Mouse (Mus musculus) c-Kit-positive CD71-negative TER-119-negative erythroid progenitor cells, embryonic 14.5 days (primary cell): ENCODE data around the gene Snx27.

Experiments
- DNase-seq: peaks from one replicate; pipeline ENCODE4 v3.0.0-alpha.2; 2013; ENCODE audit warnings: low read depth

Gene Snx27

GRCm38 (mm10) chr3:94565557-94565956 lies 17.0 kb downstream of the Snx27 start:
- no peak for DNase-seq

DNA sequence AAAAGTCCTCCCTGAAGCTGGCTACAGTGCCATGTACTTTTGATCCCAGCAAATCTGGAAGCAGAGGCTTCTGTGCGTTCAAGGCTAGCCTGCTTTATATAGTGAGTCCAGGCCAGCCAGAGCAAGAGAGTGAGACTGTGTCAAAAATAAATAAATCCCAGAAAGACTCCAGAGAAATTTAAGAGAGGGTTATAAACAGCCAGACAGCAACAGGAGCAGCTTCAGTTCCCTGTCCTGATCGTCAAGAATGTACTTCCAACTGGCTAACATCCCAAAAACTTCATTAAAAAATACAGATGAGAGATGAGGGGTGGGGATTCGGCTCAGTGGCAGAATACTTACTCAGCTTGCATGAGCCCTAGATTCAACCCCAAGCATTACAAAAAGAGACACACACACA lies 17.4 kb downstream of the Snx27 start:
- DNase-seq: no peak

DNA sequence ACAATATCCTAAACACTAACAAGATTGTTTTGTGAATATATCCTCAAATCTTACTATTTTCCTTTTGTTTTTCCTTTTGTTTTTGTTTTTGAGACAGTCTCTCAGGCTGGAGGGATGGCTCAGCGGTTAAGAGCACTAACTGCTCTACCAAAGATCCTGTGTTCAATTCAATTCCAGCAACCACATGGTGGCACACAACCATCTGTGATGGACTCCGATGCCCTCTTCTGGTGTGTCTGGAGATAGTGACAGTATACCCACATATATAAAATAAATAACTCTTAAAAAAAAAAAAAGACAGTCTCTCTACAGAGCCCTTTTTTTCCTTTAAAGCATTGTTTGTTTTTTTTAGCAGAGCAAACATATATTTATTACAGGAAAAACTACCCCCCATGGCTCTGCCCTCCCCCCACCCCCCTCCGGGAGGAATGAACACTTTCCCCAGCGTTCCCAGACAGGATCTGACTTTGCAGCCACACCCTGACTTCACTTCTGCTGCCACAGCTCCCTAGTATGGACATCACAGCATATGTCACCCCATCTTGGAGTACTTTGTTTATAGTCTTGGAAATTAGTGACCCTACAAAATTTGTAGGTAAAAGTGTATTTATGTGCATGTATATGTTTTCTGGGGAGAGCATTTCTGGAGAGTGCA lies 18.0 kb downstream of the Snx27 start:
- no peak for DNase-seq

DNA sequence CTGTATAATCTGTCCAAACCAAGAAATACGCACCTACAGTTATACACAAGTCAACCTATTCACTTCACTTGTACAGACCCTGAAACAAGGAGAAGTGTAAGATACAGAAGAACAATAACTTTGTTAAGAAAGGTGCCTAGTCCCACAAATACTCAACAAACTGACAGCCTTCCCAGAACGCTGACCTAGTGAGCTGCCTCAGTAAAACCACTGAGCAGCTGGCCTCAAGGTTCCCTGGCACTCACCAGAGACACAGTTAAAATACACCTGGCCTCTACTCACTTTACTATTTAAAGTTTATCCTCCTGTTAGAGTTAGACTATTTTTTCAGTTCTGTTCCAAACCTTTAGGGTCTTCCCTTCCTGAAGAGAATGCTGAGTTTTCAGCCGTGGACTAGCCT lies 19.4 kb downstream of the Snx27 start:
- no peak for DNase-seq

- no peak for DNase-seq
Measured at GRCm38 (mm10) chr3:94559931-94560429, 22.5 kb downstream of the Snx27 start.

GRCm38 (mm10) chr3:94549041-94549440 lies 33.5 kb downstream of the Snx27 start:
- DNase-seq: no peak

DNA sequence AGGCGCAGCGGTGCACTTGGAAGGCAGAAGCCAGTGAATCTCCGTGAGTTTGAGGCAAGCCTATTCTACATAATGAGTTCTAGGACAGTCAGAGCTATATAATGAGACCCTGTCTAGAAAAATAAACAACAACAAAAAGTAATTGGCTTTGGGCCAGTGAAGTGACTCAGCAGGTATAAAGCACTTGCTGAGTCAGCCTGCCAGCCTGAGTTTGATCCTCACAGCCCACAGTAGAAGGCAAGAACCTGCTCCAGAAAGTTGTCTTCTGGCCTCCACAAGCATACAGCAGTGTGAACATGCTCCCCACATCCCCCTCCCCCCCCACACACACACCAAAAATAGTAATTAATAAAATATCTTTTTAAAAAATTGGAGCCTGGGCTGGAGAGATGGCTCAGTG lies 45.3 kb downstream of the Snx27 start:
- no peak for DNase-seq

GRCm38 (mm10) chr3:94533968-94534367 lies 48.5 kb downstream of the Snx27 start:
- DNase-seq: peak; percentile 10

- DNase-seq: no peak
Measured at GRCm38 (mm10) chr3:94526731-94527130, 55.8 kb downstream of the Snx27 start.

- no peak for DNase-seq
Measured at GRCm38 (mm10) chr3:94506664-94507063, 75.9 kb downstream of the Snx27 start.

DNA sequence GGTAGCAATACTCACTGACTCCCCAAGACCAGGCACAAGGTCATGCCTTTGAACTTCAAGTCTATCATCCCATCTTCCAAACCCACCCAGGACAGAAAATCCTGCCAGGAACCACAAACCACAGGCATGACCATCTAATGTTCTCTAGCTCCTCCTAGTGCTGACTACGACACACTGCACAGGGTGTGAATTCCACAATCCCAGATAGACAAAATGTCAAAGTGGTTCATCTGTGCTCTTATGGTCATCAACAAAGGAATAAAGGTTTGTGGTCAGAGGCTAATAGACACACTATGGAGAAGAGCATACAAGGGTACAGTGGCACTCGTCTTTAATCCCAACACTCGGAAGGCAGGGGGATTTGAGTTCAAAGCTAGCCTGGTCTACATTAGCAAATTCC lies 80.3 kb downstream of the Snx27 start:
- DNase-seq: no peak

- no peak for DNase-seq
Measured at GRCm38 (mm10) chr3:94497162-94497561, 85.4 kb downstream of the Snx27 start.

- no peak for DNase-seq
Measured at GRCm38 (mm10) chr3:94487581-94487980, 94.9 kb downstream of the Snx27 start.

DNA sequence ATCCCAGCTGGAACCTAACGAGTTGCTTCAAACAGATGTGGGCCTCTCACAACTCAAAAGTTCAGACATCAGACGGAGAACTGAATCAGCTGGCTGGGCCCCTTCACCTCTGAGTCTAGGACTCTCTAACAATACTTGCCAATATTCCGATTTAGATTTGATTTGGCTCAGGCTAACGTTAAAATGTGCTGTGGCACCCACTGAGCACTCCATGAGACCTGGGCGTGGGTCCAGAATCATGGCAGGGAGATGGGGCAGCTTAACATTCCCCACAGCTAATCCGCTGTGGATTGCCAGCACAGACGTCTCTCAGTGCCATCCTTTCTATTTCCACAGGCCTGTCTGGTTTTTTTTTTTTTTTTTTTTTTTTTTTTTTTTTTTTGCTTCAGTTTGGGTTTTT lies 96.6 kb downstream of the Snx27 start:
- DNase-seq: no peak

DNA sequence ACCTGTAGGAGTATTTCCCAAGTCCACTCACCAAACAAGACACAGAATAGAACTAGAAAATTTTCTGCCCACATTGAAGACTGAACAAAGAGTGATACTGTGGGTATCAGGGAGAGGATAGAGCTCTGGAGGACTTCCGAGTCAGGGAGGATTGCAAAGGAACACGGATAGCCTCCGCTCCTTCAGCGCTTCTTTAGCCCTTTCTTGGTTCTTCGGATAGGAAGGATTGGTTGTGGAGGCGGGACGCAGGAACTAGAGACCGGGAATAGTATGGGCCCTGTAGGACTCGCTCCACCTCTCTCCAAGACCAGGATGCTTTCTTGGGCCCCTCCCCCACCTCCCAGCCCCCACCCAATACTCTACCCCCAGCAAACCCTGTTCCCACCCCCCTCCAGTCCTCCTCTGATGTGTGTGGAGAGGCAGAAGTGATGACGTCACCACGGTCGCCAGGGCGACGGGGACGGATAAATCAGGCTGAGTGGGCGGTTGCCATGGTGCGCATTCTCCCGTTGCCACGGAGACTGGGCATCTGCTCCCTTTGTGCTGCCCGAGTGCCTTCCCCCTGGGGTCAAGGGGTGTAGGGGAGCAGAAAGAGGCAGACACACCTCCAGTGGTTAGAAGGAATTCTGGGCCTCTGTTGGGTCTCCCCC lies 98.6 kb downstream of the Snx27 start:
- no peak for DNase-seq

DNA sequence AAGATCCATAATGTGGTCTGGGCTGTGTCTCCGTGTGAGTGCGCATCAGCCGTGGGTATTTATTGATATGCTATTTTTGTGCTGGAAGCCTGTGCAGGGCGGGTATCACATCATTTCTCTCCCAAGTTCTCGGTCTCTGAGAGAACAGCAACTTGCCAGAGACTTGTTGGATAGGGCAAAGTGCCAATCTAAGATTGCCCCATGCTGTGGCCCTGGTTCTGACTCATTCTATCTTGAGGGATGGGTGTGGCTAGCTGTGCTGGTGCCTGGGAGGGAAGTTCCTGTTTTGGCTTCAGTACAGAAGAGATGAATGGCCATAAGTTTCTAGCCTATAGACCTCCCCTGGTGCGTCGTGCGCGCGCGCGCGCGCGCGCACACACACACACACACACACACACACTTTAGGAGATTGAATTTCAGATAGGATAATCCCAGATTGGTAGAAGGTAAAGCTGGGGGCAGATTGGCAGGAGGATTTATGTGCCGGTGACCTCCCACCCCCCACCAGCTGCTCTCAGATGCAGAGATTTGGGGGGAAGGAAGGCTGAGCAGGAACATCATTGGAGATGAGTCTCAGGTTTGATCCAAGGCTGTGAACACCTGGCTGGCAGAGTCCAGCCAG lies 99.6 kb downstream of the Snx27 start:
- peak; percentile 46 for DNase-seq

DNA sequence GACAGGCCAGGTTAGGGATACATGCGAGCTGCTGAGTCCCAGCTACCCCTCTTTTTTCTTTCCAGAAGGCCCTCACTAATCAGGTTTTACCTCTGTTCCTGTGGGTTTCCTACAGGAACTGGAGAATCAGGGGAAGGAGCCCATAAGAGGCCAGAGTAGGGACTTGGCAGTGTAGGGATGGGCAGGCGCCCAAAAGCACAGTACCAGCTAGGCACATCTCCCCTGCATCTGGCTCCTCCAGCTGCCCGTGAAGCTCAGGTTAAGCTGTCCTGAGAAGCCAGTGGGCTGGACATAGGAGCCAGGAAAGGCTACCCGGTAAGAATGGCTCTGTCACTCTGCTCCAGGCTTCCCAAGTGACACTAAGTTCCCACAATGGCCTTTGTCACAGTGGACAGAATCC lies 101.1 kb downstream of the Snx27 start:
- no peak for DNase-seq

GRCm38 (mm10) chr3:94480291-94480884 lies 102.1 kb downstream of the Snx27 start, which contains the start of gene Riiad1:
TSS of gene Riiad1 (minus strand) at chr3:94480341.
- no peak for DNase-seq

DNA sequence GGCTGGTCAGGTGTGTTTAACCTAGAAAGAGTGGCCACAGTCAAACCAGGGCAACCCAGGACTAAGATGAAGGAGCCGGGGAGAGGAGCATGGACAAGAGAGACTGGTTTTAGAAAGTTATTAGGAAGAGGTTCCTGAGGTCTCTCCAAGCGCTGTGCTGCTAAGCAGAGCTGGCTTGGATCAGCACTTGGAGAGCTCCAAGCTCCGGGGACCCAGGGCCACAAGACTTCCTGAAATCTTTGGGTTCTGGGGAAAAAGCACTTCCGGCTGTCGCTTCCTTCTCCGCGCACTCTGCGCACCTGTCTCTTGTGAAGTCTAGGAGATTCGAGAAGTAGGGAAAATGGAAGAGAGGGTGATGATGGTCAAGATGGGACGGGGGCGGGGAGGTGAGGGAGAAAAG lies 103.0 kb downstream of the Snx27 start:
- no peak for DNase-seq

GRCm38 (mm10) chr3:94478591-94479169 lies 103.8 kb downstream of the Snx27 start:
- DNase-seq: no peak

DNA sequence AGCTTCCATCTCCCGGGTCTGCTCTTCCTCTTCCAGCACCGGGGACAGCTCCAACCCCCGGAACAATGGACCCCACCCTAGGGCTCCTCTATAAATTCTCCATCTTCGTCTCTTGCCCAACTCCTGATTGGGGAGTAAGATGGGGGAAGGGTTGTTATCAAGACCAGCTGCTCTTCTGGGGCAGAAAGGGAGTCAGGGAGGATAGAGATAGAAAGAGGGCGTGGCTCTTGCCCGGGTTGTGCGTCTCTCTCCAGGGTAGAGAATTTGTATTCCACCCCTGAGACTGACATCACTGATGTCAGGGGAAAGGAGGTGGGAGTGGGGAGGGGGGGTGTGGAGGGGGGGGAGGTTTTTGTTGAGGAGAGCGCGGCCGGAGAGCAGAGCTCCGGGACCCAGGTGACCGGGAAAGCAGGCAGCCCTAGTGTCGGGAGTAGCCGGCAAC lies 104.5 kb downstream of the Snx27 start, which contains the start of gene Celf3:
Celf3 (plus strand) TSS at position 315 of the 442 bp plus-strand sequence.
- DNase-seq: peak; percentile 28

DNA sequence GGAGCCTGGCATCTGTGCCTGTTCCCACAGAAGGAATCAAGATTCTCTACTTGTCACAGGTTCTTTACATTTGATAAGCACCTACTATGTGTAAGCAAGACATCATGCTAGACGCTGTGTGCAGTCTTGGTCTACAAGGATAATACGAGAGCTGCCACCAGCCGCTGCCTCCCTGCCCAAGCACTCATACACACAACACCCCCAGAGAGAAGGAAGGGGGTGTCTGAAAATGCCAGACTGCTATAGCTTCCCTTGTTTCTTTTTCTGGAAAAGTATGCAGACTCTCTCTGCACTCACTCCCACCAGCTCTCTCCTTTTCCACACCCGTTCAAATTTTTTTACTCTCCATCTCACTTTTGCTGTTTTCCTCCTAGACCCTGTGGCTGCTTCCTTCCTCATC lies 105.1 kb downstream of the Snx27 start:
- DNase-seq: no peak
